Mouse (Mus musculus) naive thymus-derived CD4-positive, alpha-beta T cell, adult 2 months (primary cell): ENCODE measurements around the gene Henmt1.

ENCODE experiments used
- DNase-seq: peaks from one replicate; pipeline ENCODE4 v3.0.0-alpha.2; 2011; ENCODE audit warnings: low read depth

Gene Henmt1

DNA sequence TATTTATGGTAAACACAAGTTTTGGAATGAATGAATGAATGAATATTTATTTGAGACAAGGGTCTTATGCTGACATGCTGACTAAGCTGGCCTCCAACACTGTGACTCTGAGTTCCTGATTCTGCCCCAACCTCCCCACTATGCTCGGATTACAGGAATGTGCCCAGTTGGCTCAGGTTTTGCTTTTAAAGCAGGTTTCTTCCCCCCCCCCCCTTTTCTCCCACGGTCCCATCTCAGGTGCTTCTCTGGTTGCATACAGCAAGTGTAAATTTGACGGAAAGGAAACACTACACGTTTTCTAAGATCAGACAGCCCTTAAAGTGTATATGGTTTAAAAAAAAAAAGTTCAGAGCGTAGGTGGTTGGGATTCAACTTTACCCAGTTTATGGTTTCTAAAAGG lies at the start of gene Henmt1:
TSS of gene Henmt1 (plus strand) at position 301 of the 400 bp plus-strand sequence.
- DNase-seq = no peak

DNA sequence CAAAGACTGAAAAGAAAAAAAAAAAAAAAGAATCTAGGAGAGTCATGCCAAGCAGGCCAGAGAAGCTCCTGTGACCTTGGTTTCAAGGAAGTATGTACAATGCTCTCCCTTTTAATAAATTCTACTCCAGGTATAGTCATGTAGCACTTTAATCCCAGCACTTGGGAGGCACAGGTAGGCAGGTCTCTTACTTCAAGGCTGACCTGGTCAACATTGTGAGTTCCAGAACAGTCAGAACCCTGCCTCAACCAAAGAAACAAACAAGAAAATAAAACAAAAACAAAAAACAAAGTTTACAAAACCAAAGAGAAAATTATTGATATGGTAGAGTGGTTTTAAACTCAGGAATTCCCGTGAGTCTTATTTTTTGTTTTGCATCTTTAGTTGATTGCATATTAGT lies 49.8 kb upstream of the Henmt1 start, which contains the start of gene Fndc7:
TSS of gene Fndc7 (minus strand) at position 101 of the 400 bp plus-strand sequence.
- DNase-seq = no peak

DNA sequence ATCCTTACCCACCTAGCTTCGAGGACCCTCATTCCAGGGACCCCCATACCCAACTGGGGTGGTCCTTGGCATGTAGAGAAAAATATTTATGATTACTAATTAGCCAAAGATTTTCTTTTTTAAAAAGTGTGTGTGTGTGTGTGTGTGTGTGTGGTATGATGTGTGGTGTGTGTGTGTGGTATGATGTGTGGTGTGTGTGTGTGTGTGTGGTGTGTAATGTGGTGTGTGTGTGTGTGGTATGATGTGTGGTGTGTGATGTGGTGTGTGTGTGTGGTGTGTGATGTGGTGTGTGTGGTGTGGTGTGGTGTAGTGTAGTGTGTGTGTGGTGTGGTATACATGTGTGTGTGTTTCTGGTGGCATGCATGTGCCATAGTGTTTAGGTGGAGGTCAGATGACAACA lies 47.6 kb upstream of the Henmt1 start:
- no peak for DNase-seq

DNA sequence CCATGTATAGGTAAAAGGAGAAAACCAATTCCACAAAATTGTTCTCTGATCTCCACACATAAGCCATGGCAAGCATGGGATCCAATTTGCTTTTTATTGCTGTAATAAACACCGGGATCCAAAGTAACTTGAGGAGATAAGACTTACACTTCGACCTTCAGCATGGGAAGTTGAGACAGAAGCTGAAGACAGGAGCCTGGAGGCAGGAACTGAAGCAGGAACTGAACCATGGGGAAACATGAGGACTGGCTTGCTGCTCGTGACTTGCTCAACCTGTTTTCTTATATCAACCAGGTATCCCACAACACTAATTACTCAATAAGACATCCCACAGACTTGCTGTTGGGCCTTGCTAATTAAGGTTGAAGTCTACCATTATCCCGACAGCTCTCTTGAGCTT lies 46.8 kb upstream of the Henmt1 start:
- no peak for DNase-seq

DNA sequence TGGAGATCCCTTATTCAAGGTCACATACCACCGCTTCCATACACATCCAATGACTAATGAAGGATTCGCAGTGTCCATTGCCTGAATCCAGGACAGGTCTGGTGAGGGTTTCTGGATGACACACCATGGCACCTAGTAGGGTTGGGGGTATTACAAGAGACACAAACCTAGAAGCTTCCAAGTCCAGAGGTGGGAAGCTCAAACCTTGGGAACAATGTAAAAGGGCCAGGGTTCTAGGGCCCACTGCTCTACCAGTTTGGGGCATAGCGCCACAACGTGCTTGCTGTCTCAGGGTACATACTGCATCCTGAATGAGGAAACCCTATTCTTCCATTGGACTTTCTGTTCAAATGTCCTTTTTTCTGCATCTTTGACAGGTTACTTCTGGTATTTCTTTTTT lies 41.0 kb upstream of the Henmt1 start:
- DNase-seq = no peak

DNA sequence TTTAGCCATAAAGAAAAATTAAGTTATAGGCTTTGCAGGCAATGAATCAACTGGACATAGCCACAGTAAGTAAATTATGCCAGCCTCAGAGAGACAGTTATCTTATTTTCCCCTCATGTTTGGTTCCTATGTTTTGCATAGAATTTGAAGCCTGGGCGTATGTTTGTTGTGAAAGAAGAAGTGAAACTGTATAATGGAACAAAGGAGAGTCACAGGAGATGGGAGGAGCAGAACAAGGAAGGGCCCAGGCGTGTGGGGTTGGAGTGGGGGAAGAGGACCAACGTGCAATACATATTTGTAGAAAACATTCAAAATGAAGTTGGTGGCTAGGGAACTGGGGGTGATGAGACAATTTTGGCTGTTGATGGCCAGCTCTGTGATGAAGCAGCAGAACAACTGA lies 39.5 kb upstream of the Henmt1 start:
- no peak for DNase-seq

DNA sequence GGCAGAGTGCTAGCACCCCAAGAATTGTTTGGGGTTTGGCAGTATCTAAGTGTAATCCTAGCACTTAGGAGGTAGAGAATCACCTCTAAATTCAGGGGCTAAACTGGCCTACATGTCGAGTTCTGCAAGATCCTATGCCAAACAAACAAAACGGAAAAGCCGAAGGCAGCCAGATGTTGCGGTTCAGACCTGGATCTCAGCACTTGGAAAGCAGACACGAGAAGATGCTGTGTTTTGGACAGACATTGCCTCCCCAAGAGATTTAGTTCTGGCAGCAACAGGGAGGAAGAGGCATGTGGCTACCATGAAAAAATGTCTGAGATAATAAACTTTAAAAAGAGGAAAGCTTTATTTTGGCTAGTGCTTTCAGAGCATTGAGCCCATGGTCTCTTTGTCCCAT lies 39.0 kb upstream of the Henmt1 start:
- DNase-seq = no peak

DNA sequence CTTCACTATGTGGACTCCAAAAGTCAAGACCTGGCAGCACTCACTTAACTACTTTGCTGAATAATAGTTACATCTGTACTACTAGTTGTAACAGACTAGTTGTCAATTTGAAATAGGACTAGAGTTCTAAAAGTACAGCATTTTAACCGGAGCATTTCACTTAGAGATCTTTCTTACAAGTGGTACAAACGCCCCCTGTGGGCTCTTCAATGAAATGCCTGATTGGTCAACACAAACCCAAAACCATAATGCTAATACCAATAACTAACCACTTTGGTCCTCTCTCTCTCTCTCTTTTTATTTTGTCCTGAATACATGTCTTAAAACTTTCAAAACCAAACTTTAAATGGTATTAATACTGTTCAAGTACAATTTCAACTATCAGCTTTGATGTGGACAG lies 37.6 kb upstream of the Henmt1 start:
- DNase-seq = peak; percentile 49

DNA sequence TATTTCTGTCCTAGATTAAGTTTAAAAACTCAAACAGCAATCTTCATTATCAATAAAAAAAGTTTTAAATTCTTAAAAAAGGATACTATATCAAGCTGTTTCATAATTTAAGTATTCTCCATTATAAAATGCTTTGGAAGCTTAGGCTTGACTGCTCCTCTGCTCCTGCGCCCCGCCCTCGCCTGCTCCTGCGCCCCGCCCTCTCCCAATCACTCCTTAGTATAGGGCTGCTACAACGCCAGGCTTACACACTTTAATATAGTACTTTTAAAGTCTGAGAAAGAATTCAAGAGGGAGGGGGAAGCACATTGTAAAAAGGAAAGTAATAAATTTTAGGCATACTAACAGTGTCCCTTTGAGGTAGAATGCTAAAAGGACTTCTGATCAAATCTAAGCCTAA lies 36.7 kb upstream of the Henmt1 start:
- DNase-seq = no peak

DNA sequence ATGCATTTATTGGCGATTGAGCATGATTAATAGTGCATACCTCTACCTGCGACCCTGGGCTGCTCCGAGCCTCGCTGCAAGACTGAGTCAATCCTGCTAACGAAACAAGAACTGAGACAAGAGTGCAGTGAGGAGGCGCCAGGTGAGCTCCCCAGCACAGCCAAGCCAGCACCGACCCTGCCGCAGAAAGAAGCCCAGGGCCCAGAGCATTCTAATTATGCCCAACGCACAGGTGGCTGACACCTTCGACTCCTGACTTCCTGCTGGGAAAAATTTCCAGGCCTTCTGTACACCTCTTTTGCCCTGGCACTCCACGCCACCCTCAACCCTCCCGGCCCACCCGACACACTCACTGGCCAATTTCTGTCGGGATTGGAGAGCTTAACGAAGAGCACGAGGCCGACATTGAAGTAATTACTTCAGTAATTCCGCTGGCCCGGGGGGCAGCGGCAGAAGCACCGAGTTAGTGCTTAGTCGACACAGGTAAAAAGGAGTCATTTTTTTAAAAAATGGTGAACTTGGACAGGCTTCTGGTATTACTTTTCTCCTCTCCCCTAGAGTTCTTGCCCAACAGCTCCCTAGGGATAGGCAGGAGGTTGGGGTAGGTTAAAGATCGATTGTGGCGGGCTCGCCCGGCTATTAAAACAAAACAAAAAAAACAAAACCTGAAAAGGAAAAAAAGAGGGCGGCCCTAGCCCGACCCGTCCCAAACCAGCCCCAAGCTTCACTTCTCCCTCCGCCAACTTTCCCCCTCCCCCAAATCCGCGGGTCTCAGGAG lies 29.2 kb upstream of the Henmt1 start:
- no peak for DNase-seq

DNA sequence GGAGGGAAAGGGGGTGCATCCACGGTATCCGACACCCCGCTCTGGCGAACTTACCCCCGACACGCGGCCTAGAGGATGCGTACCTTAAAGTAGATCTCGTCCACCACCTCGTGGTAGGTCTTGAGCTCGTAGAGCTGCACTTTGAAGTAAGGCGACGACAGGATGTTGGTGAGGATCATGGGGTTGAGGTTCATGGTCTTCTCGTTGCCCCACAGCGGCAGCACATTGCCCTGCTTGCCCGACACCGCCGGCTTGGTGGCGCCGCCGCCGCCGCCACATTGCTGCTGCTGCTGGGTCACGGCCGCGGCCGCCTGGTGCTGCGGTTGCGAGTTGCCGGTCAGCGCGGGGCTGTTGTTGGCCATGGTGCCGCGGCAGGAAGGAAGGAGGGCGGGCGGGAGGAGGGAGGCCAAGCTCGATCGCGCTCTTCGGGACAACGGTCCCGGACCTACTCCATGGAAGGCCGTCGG lies 28.6 kb upstream of the Henmt1 start:
- DNase-seq = peak; percentile 95

DNA sequence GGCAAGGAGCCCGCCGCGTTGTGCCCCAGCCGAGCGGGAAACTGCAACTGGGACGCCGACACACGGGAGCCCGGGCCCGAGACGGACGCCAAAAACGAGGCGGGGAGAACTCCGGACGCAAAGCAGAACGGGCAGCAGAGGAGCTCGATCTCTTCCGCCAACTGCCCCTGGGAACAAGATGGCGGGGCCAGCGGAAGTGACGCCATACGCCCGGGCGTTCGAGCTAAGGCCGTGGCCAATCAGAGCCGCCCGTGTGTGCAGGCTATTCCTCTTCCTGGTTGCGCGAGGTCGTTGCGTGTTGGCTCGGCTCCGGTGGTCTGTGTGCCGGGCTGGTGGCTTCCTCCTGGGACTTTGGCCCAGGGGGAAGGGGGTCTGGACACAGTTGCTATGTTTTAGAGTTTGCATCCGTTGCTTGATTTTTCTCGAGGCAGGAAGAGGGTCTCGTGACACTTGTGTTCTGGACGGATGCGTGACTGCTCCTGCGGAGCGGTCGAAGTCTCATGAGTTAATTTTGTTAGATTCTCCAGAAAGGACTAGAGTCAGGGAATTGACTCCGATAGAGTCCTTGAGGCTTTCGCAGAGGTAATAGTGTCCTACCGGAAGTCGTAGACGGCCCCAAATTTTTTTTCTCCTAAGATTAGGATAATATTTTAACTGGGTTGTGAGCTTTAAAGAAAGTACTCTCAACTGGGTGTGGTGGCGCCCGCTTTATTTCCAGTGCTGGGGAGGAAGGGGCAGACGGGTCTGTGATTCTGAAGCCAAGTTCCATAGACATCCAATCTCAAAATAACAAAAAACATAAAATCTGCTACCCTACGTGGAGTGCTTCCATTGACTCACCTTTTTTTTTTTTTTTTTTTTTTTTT lies 27.9 kb upstream of the Henmt1 start, which contains the start of gene Prpf38b:
TSS of gene Prpf38b (minus strand) at position 180 of the 866 bp plus-strand sequence.
- peak; percentile 96 for DNase-seq

DNA sequence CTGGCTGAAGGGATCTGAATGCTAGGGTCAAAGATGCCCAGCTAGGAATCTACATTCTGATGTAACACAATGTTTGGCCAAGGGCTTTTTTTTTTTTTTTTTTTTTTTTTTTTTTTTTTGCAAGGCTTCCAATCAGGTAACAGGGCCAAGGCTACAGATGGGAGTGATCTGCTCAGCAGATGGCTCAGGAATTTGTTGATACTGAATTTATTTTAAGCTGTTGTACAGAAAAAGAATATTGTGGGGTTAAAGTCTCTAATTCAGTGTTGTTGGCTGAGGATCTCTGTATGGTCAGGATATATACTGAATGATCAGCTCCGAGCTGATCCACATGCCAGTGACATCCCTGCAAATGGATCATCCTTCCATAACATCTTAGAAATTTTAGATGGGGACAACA lies 23.7 kb upstream of the Henmt1 start:
- no peak for DNase-seq

DNA sequence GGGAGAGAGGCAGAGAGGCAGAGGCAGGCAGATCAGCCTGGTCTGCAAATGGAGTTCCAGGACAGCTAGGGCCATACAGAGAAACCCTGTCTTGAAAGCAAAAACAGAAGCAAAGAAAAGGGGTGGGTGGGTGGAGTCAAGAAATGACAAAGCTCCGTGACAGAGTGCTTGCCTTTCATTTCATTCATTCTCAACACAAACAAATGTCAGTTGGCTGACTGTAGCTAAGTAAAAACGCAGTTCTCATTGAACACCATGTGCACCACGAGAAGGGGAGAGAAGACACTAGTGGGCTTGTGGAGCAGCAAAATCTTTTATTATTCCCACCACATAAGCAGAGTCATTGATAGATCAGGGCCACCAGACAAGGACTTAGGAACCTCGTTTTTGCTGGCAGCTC lies 22.8 kb upstream of the Henmt1 start:
- no peak for DNase-seq

DNA sequence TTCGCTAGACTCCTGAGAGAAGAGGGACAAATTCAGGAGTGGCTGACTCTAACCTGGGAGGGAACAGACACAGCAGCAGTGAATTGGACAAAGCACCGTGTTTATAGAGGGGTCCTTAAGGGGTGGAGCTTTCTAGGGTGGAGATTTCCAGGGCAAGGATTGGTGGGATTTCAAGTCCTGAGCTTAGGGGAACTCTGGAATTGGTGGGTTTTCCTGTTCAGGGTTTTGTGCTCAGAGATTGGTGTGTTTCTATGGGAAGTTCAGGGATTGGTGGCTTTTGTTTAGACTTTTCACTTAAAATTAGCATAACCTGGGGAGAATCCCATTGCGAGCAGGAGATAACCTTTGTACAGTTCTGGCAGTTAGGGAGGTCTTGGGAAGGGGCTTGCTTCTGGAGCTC lies 21.7 kb upstream of the Henmt1 start:
- DNase-seq = no peak

DNA sequence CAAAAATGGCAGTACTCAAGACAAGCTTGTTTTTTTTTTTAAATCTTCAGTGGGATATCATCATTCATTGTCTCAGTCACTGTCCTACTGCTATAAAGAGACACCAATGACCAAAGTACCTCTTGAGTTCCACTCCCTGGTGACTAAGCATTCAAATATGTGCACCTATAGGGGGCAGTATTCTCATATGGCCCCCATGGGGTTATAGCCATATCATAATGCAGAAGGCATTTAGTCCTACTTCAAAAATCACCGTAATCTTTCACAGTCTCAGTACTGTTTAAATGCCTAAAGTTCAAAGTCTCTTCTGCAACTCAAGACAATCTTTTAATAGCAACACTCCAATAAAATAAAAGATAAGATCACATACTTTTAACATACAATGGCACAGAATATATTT lies 20.8 kb upstream of the Henmt1 start:
- no peak for DNase-seq

DNA sequence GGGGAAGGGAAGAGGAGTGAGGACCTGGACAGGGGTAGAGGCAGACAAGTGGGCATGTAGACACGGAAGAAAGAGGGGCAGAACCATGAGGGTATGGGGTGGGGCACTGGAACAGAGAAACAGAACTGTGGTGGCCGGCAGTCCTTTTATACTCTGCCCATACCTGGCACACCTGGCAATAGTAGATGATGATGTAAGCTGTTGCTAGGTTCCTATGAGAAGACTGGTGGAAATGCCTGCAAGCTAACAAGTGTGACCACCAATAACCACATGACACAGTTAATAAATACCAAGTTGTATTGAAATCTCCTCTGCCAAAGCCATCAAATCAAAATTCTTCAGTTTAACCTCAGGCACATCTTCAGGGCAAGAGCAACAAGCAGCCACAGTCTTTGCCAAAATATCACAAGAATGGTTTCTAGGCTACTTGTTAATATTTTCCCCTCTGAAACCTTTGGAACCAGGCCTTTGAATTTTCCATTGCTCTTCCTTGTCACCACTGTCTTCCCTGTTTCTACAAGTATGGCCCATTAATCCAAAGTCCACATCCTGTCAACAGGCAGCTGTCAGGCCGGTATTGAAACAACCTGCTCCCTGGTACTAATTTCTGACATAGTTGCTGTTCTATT lies 19.1 kb upstream of the Henmt1 start:
- DNase-seq = no peak

DNA sequence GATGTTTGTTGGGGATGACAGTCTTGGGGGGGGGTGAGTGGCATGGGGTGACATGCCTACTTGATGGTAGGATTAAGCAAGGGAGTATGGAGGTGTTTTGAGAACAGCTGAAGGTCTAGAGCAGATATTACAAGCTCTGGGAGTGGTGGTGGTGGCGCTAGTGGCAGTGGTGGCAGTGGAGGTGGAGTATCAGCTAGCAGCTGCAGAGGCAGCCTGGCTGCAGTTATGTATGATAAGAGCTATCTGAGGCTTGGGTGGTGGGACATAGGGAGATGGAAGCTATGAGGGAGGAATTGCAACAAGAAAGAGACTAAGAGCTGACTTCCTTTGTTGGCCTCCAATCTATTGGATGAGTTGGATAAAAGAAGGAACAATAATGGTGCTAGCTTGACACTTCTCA lies 17.9 kb upstream of the Henmt1 start:
- no peak for DNase-seq

DNA sequence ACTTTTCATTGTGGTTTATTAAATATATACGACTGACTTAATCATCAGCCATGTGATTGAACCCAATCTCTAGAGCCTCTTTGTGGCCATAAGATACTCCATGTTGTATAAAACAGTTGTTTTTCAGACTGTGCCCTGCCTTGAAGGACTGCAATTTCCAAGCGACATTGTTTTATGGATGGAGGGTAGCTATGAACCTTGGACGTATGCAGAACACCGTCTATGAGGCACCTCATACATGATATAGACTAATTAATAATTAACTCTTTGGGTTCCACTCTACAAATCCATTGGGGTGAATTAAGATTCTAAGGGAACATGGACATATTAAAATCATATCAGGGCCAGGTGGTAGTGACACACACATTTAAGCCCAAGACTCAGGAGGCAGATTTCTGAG lies 14.0 kb upstream of the Henmt1 start:
- DNase-seq = no peak

DNA sequence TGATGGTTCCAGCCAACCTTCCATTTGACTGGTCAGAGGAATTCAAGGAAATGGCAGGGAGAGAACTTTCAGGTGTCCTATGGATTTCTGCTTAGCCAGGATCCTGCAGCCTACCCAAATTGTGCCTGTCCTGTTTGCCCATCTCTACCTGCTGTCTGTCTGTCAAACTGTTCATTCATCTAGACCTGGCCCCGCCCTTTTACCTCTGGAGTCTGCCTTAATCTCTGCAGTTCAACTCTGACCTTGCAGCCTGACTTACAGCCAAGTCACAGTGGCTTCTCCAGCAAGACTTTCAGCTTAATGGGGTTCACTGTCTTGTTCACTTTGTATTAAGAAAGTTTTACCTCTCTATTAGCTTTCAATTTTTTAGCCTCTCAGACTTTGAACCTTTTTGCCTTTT lies 13.4 kb upstream of the Henmt1 start:
- no peak for DNase-seq

DNA sequence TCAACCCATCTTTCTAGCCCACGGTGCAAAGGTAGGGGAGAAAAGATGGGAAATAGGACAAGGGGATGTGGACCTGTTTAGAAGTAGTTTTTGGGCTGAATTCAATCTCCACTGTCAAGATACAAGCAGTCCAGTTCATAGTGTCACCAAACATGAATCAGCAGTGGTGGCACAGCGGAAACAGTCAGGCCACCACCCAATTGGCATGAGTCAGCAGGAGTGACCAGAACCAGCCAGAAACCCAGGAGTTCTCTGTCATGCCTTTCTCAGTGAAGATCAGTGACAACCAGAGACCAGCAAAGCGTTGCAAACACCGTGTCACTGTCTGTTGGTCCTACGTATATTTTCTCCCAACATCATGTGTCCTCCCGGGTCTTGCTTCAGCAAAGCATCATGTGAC lies 6.1 kb upstream of the Henmt1 start:
- DNase-seq = no peak

DNA sequence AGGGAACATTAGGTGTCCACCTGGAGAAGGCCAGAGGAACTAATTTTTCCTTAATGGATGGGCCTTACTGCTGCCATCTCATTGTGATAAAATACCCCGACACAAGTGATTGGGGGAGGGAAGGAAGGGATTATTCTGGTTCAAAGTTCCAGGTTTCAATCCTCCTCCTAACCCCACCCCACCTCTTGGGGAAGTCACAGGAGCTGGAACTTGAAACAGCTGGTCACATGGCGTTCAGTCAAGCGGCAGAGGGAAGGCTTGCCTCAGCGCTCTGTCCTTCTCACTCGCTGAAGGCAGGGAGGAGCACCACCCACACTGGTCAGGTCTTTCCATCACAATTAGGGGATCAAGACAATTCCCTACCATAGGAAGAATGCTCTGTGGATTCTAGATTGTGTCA lies 982 bp upstream of the Henmt1 start:
- no peak for DNase-seq
